Comparison of ENCODE assay signal across 8 mouse cellular contexts in genomic region chr11:69396772-69397171, GRCm38 (mm10). TPM values are rescaled to one million over a fixed set of nuclear protein-coding genes. Genes with fewer than 3 reads are reported as not detected.
A peak's percentile ranks its signal among the peaks of the same experiment; 100 is the strongest.
DNase-seq lines count a peak whose midpoint lies in the region; ATAC-seq and TF ChIP-seq lines count a peak whose summit lies in the region.

No protein-coding gene starts in this region.

- no peak for TF ChIP-seq POLR2A in bone marrow macrophage, adult 2 months (IDR thresholded peaks at IDR 0.05; ENCODE audit: borderline replicate concordance, low read depth, low read length)

- H3K9ac ChIP-seq in hindbrain, embryonic 15.5 days: no peak overlapping the region
- peak overlapping the region; percentile 83 for H3K9ac ChIP-seq in liver, embryonic 11.5 days (ENCODE audit: low read depth, low read length)
- H3K9ac ChIP-seq in neural tube, embryonic 12.5 days: peak overlapping the region; percentile 82

- WGBS in hindbrain, embryonic 15.5 days: 27% methylated on average over 11 of the region's 11 CpGs
- 13% methylated on average over 11 of the region's 11 CpGs for WGBS in liver, embryonic 11.5 days
- WGBS in neural tube, embryonic 12.5 days: 26% methylated on average over 11 of the region's 11 CpGs

- peak overlapping the region; percentile 76 for H3K4me3 ChIP-seq in bone marrow macrophage, adult 2 months (ENCODE audit: insufficient read depth, low read length)
- peak overlapping the region; percentile 67 for H3K4me3 ChIP-seq in hindbrain, embryonic 15.5 days
- H3K4me3 ChIP-seq in liver, embryonic 11.5 days (ENCODE audit: low read depth, low read length): peak overlapping the region; percentile 77
- H3K4me3 ChIP-seq in neural tube, embryonic 12.5 days: peak overlapping the region; percentile 73; the same call in 1 of the 2 replicates

- H3K4me1 ChIP-seq in bone marrow macrophage, adult 2 months (ENCODE audit: control insufficient read depth, insufficient read depth, low read length): no peaks in the 10 kb centered on the region
- H3K4me1 ChIP-seq in hindbrain, embryonic 15.5 days (replicated peaks): peaks cover 35% of the 10 kb centered on the region
- H3K4me1 ChIP-seq in liver, embryonic 11.5 days (replicated peaks; ENCODE audit: control insufficient read depth, insufficient read depth, low read length): peaks cover 47% of the 10 kb centered on the region
- H3K4me1 ChIP-seq in neural tube, embryonic 12.5 days: peaks cover 42% of the 10 kb centered on the region

- no peak for ATAC-seq in hindbrain, embryonic 15.5 days (ENCODE audit: low FRiP score, low read depth)
- no peak for ATAC-seq in liver, embryonic 11.5 days (replicated peaks; ENCODE audit: low FRiP score)
- no peak for ATAC-seq in neural tube, embryonic 12.5 days (ENCODE audit: low FRiP score, low read depth)

- no peak overlapping the region for H3K27ac ChIP-seq in bone marrow macrophage, adult 2 months (ENCODE audit: insufficient read depth, low read depth, low read length)
- H3K27ac ChIP-seq in hindbrain, embryonic 15.5 days (replicated peaks): no peak overlapping the region
- peak overlapping the region; percentile 93; the same call in 1 of the 2 replicates for H3K27ac ChIP-seq in liver, embryonic 11.5 days (ENCODE audit: low read depth, low read length)
- no peak overlapping the region for H3K27ac ChIP-seq in neural tube, embryonic 12.5 days

- H3K36me3 ChIP-seq in hindbrain, embryonic 15.5 days: peaks cover 26% of the 10 kb centered on the region
- peaks cover 22% of the 10 kb centered on the region for H3K36me3 ChIP-seq in liver, embryonic 11.5 days (ENCODE audit: control insufficient read depth, insufficient read depth, low read length)
- H3K36me3 ChIP-seq in neural tube, embryonic 12.5 days: peaks cover 32% of the 10 kb centered on the region

- peak; percentile 14 to 29 for DNase-seq in cerebellum, adult 18-20 months
- no peak for DNase-seq in cerebellum, postnatal 36 days
- DNase-seq in gastrocnemius, adult 18-20 months (ENCODE audit: low spot score): peak; percentile 40
- no peak for DNase-seq in liver, embryonic 11.5 days (ENCODE audit: low spot score)
- DNase-seq in urinary bladder, postnatal 4 days (ENCODE audit: low spot score in 2 of 2): no peak

- peak overlapping the region; percentile 69 for H3K4me2 ChIP-seq in hindbrain, embryonic 15.5 days
- peak overlapping the region; percentile 96 for H3K4me2 ChIP-seq in liver, embryonic 11.5 days
- H3K4me2 ChIP-seq in neural tube, embryonic 12.5 days (replicated peaks): peak overlapping the region; percentile 79

- H3K9me3 ChIP-seq in hindbrain, embryonic 15.5 days: no peaks in the 10 kb centered on the region
- H3K9me3 ChIP-seq in liver, embryonic 11.5 days (ENCODE audit: control insufficient read depth, low read length): no peaks in the 10 kb centered on the region
- H3K9me3 ChIP-seq in neural tube, embryonic 12.5 days: no peaks in the 10 kb centered on the region

- no peaks in the 10 kb centered on the region for H3K27me3 ChIP-seq in hindbrain, embryonic 15.5 days
- H3K27me3 ChIP-seq in liver, embryonic 11.5 days (replicated peaks; ENCODE audit: control insufficient read depth, insufficient read depth, low read length): no peaks in the 10 kb centered on the region
- H3K27me3 ChIP-seq in neural tube, embryonic 12.5 days (replicated peaks): peaks cover 17% of the 10 kb centered on the region

- TF ChIP-seq CTCF in bone marrow macrophage, adult 2 months (IDR thresholded peaks at IDR 0.05; ENCODE audit: low read depth, low read length): no peak

RNA-seq across cellular contexts. Expression of gene Tmem88, which starts 1.3 kb away (rescaled TPM):
- not detected in 2 replicates for polyA plus RNA-seq in bone marrow macrophage, adult 2 months (2012; ENCODE audit: insufficient read depth, insufficient read length, missing spikeins)
- 1 to 10 TPM; 2.6 to 4.1 TPM for total RNA-seq in gastrocnemius, adult 18-20 months (2021)
- polyA plus RNA-seq in hindbrain, embryonic 15.5 days (2015; fragmentation: Nextera tagmentation; extraction: Ambion mirVana): 6.8 and 7.2 TPM in 2 replicates
- polyA plus RNA-seq in liver, embryonic 11.5 days (2014; fragmentation: Nextera tagmentation; extraction: Ambion mirVana): 20.4 and 26.2 TPM in 2 replicates
- polyA plus RNA-seq in neural tube, embryonic 12.5 days (2016; fragmentation: Nextera tagmentation; extraction: Ambion mirVana): 13.7 TPM in 2 replicates

RNA-seq across cellular contexts. Expression of gene Cyb5d1, which starts 1.3 kb away (rescaled TPM):
- 22.5 and 23.2 TPM in 2 replicates for polyA plus RNA-seq in bone marrow macrophage, adult 2 months (2012; ENCODE audit: insufficient read depth, insufficient read length, missing spikeins)
- total RNA-seq in gastrocnemius, adult 18-20 months (2021): 10 to 100 TPM; 29.3 to 33.0 TPM
- polyA plus RNA-seq in hindbrain, embryonic 15.5 days (2015; fragmentation: Nextera tagmentation; extraction: Ambion mirVana): 30.6 and 33.5 TPM in 2 replicates
- polyA plus RNA-seq in liver, embryonic 11.5 days (2014; fragmentation: Nextera tagmentation; extraction: Ambion mirVana): 19.7 and 19.9 TPM in 2 replicates
- 48.5 and 49.9 TPM in 2 replicates for polyA plus RNA-seq in neural tube, embryonic 12.5 days (2016; fragmentation: Nextera tagmentation; extraction: Ambion mirVana)

RNA-seq across cellular contexts. Expression of gene Naa38, which starts 1.5 kb away (rescaled TPM):
- 69.8 and 73.7 TPM in 2 replicates for polyA plus RNA-seq in bone marrow macrophage, adult 2 months (2012; ENCODE audit: insufficient read depth, insufficient read length, missing spikeins)
- total RNA-seq in gastrocnemius, adult 18-20 months (2021): 10 to 100 TPM; 70.5 to 72.1 TPM
- polyA plus RNA-seq in hindbrain, embryonic 15.5 days (2015; fragmentation: Nextera tagmentation; extraction: Ambion mirVana): 109 and 121 TPM in 2 replicates
- 151 and 178 TPM in 2 replicates for polyA plus RNA-seq in liver, embryonic 11.5 days (2014; fragmentation: Nextera tagmentation; extraction: Ambion mirVana)
- 105 and 111 TPM in 2 replicates for polyA plus RNA-seq in neural tube, embryonic 12.5 days (2016; fragmentation: Nextera tagmentation; extraction: Ambion mirVana)

RNA-seq across cellular contexts. Expression of gene Kdm6b, which starts 16.7 kb away (rescaled TPM):
- 8.1 and 9.3 TPM in 2 replicates for polyA plus RNA-seq in bone marrow macrophage, adult 2 months (2012; ENCODE audit: insufficient read depth, insufficient read length, missing spikeins)
- total RNA-seq in gastrocnemius, adult 18-20 months (2021): 10 to 100 TPM; 19.6 to 22.0 TPM
- 33.7 and 34.9 TPM in 2 replicates for polyA plus RNA-seq in hindbrain, embryonic 15.5 days (2015; fragmentation: Nextera tagmentation; extraction: Ambion mirVana)
- polyA plus RNA-seq in liver, embryonic 11.5 days (2014; fragmentation: Nextera tagmentation; extraction: Ambion mirVana): 15.4 and 17.4 TPM in 2 replicates
- polyA plus RNA-seq in neural tube, embryonic 12.5 days (2016; fragmentation: Nextera tagmentation; extraction: Ambion mirVana): 48.6 and 52.4 TPM in 2 replicates

RNA-seq across cellular contexts. Expression of gene Chd3, which starts 27.6 kb away (rescaled TPM):
- 134 and 137 TPM in 2 replicates for polyA plus RNA-seq in bone marrow macrophage, adult 2 months (2012; ENCODE audit: insufficient read depth, insufficient read length, missing spikeins)
- total RNA-seq in gastrocnemius, adult 18-20 months (2021): 1 to 10 TPM; 5.7 to 7.9 TPM
- polyA plus RNA-seq in hindbrain, embryonic 15.5 days (2015; fragmentation: Nextera tagmentation; extraction: Ambion mirVana): 83.5 and 83.7 TPM in 2 replicates
- polyA plus RNA-seq in liver, embryonic 11.5 days (2014; fragmentation: Nextera tagmentation; extraction: Ambion mirVana): 13.8 and 17.1 TPM in 2 replicates
- polyA plus RNA-seq in neural tube, embryonic 12.5 days (2016; fragmentation: Nextera tagmentation; extraction: Ambion mirVana): 87.1 and 93.0 TPM in 2 replicates

Comparison
In these comparisons a context has a peak if more than half of its experiments do, and no peak if none do; other contexts are left out.
1. DNase-seq: peak in cerebellum, adult 18-20 months (2 of 2) and gastrocnemius, adult 18-20 months (single experiment); none in cerebellum, postnatal 36 days (0 of 2), liver, embryonic 11.5 days (single experiment) and urinary bladder, postnatal 4 days (0 of 2).
2. Peak in every context shown above with its lines, with median percentiles within 50 percentile points of each other: H3K4me3 ChIP-seq and H3K4me2 ChIP-seq.